Mouse (Mus musculus) liver, embryonic 11.5 days (tissue): ENCODE measurements around the gene Klf16. TPM values are rescaled to one million over a fixed set of nuclear protein-coding genes. Genes with fewer than 3 reads are reported as not detected.

Experiments used
- ATAC-seq: fragments of 200-750 bp; cut with Nextera tagmentation; replicated peaks from 2 replicates; pipeline ENCODE4 v1.8.0; 2017; ENCODE audit warnings: moderate number of reproducible peaks, mild to moderate bottlenecking, moderate TSS enrichment, moderate library complexity; ENCODE audit not compliant: low FRiP score
- DNase-seq: peaks from one replicate; pipeline ENCODE4 v3.0.0-alpha.2; 2017; ENCODE audit warnings: low spot score
- H3K27ac ChIP-seq: fragments of 300-500 bp; sonication (generic); 2 replicates; pipeline ENCODE4 v1.5.1; 2014; ENCODE audit warnings: mild to moderate bottlenecking, low read depth, low read length, control low read depth
- H3K27me3 ChIP-seq: fragments of 300-500 bp; sonication (generic); replicated peaks from 2 replicates; pipeline ENCODE4 v1.6.1; 2014; ENCODE audit warnings: low read length, mixed read lengths; ENCODE audit not compliant: control insufficient read depth, insufficient read depth
- H3K36me3 ChIP-seq: fragments of 300-500 bp; sonication (generic); 2 replicates; pipeline ENCODE4 v1.6.1; 2014; ENCODE audit warnings: mild to moderate bottlenecking, low read length, moderate library complexity, mixed read lengths; ENCODE audit not compliant: control insufficient read depth, insufficient read depth
- H3K4me1 ChIP-seq: fragments of 300-500 bp; sonication (generic); replicated peaks from 2 replicates; pipeline ENCODE4 v1.6.1; 2014; ENCODE audit warnings: low read length, mixed read lengths; ENCODE audit not compliant: control insufficient read depth, insufficient read depth
- H3K4me2 ChIP-seq: fragments of 300-500 bp; sonication (generic); 2 replicates; pipeline ENCODE4 v1.6.1; 2014; ENCODE audit warnings: mild to moderate bottlenecking, control low read depth, moderate library complexity
- H3K4me3 ChIP-seq: fragments of 300-500 bp; sonication (generic); 2 replicates; pipeline ENCODE4 v1.5.1; 2014; ENCODE audit warnings: low read depth, low read length, control low read depth
- H3K9ac ChIP-seq: fragments of 300-500 bp; sonication (generic); 2 replicates; pipeline ENCODE4 v1.6.1; 2014; ENCODE audit warnings: low read depth, low read length, control low read depth
- H3K9me3 ChIP-seq: fragments of 300-500 bp; sonication (generic); 2 replicates; pipeline ENCODE4 v1.6.1; 2016; ENCODE audit warnings: low read length, inconsistent platforms, mixed read lengths; ENCODE audit not compliant: control insufficient read depth
- WGBS: fragments of 180-500 bp; shearing (Covaris S2); extraction: QIAGEN DNeasy Blood & Tissue Kit; methylation state at CpG from one replicate; pipeline ENCODE4 v1.1.7; 2014; 5-methylcytosine and 5-hydroxymethylcytosine counted together
- polyA plus RNA-seq: library from polyadenylated mRNA; unstranded; fragments of >200 nt; fragmentation: Nextera tagmentation; extraction: Ambion mirVana; gene quantifications from 2 replicates; pipeline ENCODE4 v1.2.1, GENCODE M21; 2014

Gene Klf16
- polyA plus RNA-seq, 1 experiment from 2014 or later = 11.4 TPM

DNA sequence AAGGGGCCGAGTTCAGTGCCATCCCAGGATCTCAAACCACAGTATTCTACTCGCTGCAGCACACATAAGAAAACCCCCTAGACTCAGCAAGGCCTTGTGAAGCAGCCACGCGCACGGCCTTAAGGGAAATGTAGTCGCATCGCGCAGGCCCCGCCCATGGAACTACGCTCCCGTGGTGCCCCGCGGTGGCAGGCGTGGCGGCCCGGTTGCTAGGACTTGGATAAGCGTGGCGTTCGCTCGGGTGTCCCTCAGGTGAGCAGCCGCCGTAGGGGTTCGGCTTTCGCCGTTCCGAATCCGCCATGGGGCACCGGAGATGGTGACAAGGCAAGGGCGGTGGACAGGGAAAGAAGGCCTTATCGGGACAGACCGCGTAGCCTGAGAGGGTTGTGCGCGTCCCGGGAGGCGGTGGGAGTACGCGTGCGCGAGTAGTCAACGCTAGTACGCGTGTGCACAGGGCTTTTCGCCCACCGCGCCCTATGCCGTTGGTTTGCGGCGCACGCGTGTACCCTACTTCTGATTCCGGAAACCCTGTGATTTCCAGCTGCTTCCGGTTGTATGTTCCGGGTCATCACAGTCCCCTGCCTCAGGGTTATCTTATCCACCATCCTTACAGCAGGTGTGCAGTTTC lies 25.7 kb upstream of the Klf16 start, which contains the start of the genes Scamp4 and Adat3:
Scamp4 (plus strand) TSS at position 175 of the 628 bp plus-strand sequence.
Adat3 (plus strand) TSS at position 183 of the 628 bp plus-strand sequence.
- no peaks in the 10 kb centered on the region for H3K27me3 ChIP-seq
- no peaks in the 10 kb centered on the region for H3K9me3 ChIP-seq
- peak within 1 kb of the TSS; percentile 73 for H3K4me2 ChIP-seq
- peak within 1 kb of the TSS; percentile 87 for H3K27ac ChIP-seq
- DNase-seq (peak; percentile 98), ATAC-seq (peak; percentile 86)
- WGBS = under 1% methylated on average over 54 of the region's 54 CpGs
- H3K36me3 ChIP-seq = peaks cover 22% of the 10 kb centered on the region
- peaks cover 40% of the 10 kb centered on the region for H3K4me1 ChIP-seq
- peak within 1 kb of the TSS; percentile 49 for H3K9ac ChIP-seq
- H3K4me3 ChIP-seq = peak within 1 kb of the TSS; percentile 73

DNA sequence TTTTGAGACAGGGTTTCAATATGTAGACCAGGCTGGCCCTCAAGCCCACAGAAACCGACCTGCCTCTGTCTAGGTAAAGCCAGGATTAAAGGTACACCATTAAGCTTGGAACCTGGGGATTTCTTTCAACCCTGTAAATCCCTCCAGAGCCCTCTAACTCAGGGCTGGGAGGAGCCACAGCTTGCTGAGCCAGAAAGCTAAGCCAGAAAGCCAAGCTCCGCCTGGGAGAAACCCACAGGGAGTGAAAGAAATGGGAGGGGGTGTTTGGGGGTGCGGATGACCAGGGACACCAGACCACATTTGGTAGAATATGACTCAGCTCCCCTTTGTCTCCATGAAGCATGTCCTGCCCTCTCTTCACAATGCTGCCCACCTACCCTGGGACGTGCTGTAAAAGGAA lies 19.2 kb upstream of the Klf16 start:
- no peaks in the 10 kb centered on the region for H3K27me3 ChIP-seq
- H3K9ac ChIP-seq = no peak overlapping the region
- H3K4me3 ChIP-seq = no peak overlapping the region
- ATAC-seq = no peak
- H3K36me3 ChIP-seq = no peaks in the 10 kb centered on the region
- no peak for DNase-seq
- H3K27ac ChIP-seq = no peak overlapping the region
- peaks cover 19% of the 10 kb centered on the region for H3K4me1 ChIP-seq
- no peaks in the 10 kb centered on the region for H3K9me3 ChIP-seq
- H3K4me2 ChIP-seq = no peak overlapping the region
- 48% methylated on average over 4 of the region's 4 CpGs for WGBS

GRCm38 (mm10) chr10:80589879-80590854 lies 13.0 kb upstream of the Klf16 start, which contains the start of gene Abhd17a:
Gene Abhd17a, minus strand, starts transcription at chr10:80590341.
- H3K36me3 ChIP-seq = peaks cover 2% of the 10 kb centered on the region; the same call in 1 of the 2 replicates
- no peaks in the 10 kb centered on the region for H3K9me3 ChIP-seq
- peak within 1 kb of the TSS; percentile 64 for H3K27ac ChIP-seq
- DNase-seq (peak; percentile 94), ATAC-seq (peak; percentile 95)
- H3K4me3 ChIP-seq = peak within 1 kb of the TSS; percentile 96
- peaks cover 26% of the 10 kb centered on the region for H3K4me1 ChIP-seq
- no peaks in the 10 kb centered on the region for H3K27me3 ChIP-seq
- H3K9ac ChIP-seq = peak within 1 kb of the TSS; percentile 90
- peak within 1 kb of the TSS; percentile 98 for H3K4me2 ChIP-seq
- WGBS = under 1% methylated on average over 73 of the region's 73 CpGs

DNA sequence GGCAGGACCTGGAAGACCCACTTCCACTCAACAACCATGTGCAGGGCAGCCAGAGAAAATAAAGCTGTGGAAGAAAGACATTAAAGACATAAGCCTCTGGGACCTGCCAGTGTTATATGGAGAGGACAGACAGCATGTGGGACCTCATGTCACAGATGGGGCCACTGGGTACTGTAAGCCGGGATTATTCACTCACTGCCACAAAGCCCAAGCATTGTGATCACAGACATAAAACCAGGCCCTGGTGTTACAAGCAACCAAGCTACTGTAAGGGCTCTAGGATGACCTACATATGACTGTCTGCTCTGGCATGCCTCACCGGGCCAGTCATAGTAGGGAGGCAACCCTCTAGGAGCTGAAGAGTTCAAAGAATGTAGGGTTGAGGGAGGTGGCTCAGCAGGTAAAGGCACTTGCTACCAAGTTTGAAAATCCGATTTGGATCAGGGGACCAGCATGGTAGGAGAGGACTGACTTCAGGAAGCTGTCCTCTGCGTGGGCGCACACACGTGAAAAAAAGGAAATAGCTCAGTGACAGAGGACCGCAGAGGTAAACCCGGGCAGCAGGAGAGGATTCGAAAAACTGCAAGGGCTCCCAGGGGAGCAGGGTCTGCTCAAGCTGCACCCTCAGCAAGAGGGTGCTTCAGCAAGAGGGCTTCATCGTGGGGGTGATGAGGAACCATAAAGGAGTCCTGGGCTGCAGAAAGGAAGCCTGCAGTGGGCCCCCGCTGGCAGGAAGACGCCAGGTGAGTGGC lies 12.2 kb upstream of the Klf16 start:
- Histone ChIP-seq H3K27ac (peak overlapping the region; percentile 64), H3K27me3 (no peaks in the 10 kb centered on the region), H3K36me3 (peaks cover 4% of the 10 kb centered on the region; the same call in 1 of the 2 replicates), H3K4me3 (peak overlapping the region; percentile 96), H3K9me3 (no peaks in the 10 kb centered on the region), H3K4me2 (peak overlapping the region; percentile 98), H3K4me1 (peaks cover 26% of the 10 kb centered on the region), H3K9ac (peak overlapping the region; percentile 90)
- 14% methylated on average over 12 of the region's 12 CpGs for WGBS
- no peak for DNase-seq
- no peak for ATAC-seq

DNA sequence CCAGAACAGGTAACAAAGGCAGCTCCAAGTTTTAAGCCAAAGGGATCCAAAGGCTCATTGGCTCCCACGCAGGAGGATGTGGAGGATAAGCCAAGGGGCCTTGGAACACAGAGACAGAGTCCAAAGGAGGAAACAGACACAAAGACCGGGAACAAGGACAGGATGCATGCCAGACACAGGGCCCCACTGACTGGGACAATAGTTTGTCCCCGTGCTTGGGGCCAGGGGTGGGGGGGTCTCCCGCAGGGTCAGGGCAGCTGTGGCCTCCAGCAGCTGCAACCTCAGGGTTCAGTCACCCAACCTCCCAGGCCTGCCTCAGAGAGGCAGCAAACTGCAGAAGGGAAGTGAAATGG lies 10.2 kb upstream of the Klf16 start:
- Histone ChIP-seq H3K27ac (peak overlapping the region; percentile 13; the same call in 1 of the 2 replicates), H3K36me3 (peaks cover 11% of the 10 kb centered on the region), H3K9me3 (no peaks in the 10 kb centered on the region), H3K4me2 (peak overlapping the region; percentile 19), H3K9ac (no peak overlapping the region), H3K4me1 (peaks cover 26% of the 10 kb centered on the region), H3K27me3 (no peaks in the 10 kb centered on the region), H3K4me3 (no peak overlapping the region)
- DNase-seq (no peak), ATAC-seq (no peak)
- 54% methylated on average over 4 of the region's 4 CpGs for WGBS

DNA sequence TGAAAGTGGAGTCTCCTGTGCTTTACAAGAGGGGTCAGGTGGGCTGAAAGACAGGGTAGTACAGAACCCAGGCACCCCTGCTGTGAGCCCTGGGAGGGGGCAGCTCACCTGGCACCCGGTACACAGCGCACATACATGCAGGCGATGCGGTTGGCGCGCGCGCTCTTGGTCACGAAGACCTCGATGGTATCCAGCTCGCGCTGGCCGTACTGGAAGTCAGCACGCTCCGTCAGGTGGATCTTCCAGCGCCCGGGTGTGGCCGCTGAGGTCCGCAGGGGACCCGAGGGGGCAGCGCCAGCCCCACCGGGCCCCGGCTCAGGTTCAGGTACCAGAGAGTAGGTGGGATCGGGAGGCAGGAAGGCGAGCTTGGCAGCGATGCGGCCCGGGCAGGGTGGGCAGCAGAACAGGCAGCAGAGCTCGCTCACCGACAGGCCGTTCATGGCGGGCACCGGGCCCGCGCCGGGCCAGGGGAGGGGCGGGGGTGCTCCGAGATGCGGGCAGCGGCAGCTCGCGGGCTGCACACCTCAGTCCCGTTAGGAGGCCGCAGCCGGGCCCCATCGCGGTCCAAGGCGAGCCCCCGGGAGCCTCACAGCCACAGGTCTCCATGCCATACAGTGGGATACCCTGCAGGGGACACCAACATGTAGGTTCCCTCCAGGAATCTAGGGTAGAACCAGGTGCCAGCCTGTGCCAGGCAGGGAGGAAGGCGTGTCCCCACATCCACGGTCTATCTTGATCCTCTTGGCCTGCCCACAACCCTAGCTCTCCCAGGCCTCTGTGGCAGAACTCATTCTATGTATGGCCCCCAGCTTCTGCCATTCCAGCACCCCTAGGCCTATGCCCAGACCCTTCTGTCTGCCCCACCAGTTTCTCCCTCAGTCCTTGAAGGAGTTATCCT lies 9.5 kb upstream of the Klf16 start:
- H3K4me1 ChIP-seq = peaks cover 26% of the 10 kb centered on the region
- H3K36me3 ChIP-seq = peaks cover 11% of the 10 kb centered on the region
- no peak for DNase-seq
- no peak for ATAC-seq
- no peaks in the 10 kb centered on the region for H3K9me3 ChIP-seq
- no peak overlapping the region for H3K4me3 ChIP-seq
- peak overlapping the region; percentile 13 for H3K27ac ChIP-seq
- WGBS = 93% methylated on average over 48 of the region's 51 CpGs
- no peaks in the 10 kb centered on the region for H3K27me3 ChIP-seq
- H3K9ac ChIP-seq = 0 out of 2 replicates have a peak overlapping the region, but pooled peaks have one; percentile 6
- peak overlapping the region; percentile 19 for H3K4me2 ChIP-seq

- Histone ChIP-seq H3K27ac (no peak overlapping the region), H3K27me3 (no peaks in the 10 kb centered on the region), H3K36me3 (peaks cover 11% of the 10 kb centered on the region), H3K9ac (0 out of 2 replicates have a peak overlapping the region, but pooled peaks have one; percentile 25), H3K4me1 (peaks cover 22% of the 10 kb centered on the region), H3K4me3 (no peak overlapping the region), H3K9me3 (no peaks in the 10 kb centered on the region), H3K4me2 (peak overlapping the region; percentile 7; the same call in 1 of the 2 replicates)
- DNase-seq (no peak), ATAC-seq (no peak)
- WGBS = 94% methylated on average over 8 of the region's 8 CpGs
These were observed 8.5 kb upstream of the Klf16 start for GRCm38 (mm10) chr10:80585581-80585980.
